Mouse (Mus musculus): ENCODE data around the gene Padi2.

The Padi2 gene

DNA sequence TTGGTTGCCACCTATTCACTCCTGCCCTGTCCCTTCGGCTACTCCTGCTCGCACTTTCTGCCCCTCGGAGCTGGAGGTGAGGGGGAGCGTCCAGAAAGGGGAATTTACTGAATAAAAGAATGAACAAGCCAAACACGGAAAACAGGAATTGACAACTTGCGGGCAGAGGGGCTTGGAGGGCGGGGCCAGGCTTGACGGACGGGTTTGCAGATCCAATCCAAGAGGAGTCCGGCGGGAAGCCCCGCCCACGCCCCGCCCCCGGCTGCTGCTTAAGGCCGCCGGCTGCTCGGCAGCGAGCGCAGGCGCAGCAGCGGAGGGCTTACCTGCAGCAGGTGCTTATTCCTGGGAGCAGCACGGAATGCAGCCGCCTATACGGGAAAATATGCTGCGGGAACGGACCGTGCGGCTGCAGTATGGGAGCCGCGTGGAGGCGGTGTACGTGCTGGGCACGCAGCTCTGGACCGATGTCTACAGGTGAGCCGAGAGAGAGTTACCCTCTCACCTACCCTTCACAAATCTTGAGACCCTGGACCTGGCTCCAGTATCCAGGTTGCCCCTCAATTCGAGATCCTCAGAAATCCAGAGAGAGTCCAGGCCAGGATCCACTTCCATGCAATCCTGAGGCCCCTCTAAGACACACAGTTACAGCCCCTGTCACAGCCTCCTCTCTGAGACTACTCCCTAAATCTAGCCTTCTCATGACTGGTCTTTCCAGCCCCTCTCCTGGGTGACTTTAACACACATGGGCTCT is at the start of gene Padi2:
Padi2 (plus strand) TSS at position 269 of the 751 bp plus-strand sequence.
- peak; percentile 75 for DNase-seq (ENCODE audit: low spot score)

GRCm38 (mm10) chr4:140857041-140857440 is 49.1 kb upstream of the Padi2 start:
- no peak for DNase-seq (ENCODE audit: low spot score)

DNA sequence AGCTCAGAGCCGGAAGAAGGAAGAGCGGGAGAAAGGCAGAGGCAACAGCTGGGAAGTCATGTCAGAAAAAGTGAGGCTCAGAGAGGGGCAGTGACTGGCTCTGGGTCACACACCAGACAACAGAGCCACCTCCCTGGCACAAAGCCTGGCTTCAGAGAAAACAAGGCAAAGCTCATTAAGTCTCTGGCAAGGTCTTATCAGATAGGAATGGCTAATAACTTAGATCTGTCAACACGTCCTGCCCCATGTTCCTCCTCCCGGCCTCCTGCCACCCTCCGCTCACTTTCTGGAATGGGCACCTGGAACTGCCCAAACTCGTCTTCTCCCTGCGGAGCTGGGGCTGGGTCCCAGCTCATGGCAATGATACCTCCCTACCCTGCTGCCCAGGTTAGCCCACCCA is 48.3 kb upstream of the Padi2 start:
- peak; percentile 37 for DNase-seq (ENCODE audit: low spot score)

DNA sequence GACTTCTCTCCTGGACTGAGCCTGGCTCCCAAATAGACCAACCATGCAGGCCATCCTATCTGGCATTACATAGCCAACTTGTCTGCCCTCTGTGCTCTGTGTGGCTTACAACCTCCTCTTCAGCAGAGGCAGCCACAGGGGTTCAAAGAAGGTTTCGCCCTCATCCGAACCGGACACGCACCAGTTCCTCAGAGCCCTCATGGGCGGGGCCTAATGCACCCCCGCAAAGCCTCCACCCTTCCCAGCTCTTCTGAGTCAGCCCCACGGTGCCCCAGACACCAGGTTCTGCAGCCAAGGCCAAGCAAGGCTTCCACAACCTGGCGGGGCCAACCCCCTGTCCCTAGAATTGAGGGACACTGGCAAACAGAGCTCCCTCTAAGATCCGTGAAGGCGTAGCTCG is 46.9 kb upstream of the Padi2 start:
- no peak for DNase-seq (ENCODE audit: low spot score)

GRCm38 (mm10) chr4:140860125-140860766 is 45.9 kb upstream of the Padi2 start:
- DNase-seq (ENCODE audit: low spot score) = no peak

DNA sequence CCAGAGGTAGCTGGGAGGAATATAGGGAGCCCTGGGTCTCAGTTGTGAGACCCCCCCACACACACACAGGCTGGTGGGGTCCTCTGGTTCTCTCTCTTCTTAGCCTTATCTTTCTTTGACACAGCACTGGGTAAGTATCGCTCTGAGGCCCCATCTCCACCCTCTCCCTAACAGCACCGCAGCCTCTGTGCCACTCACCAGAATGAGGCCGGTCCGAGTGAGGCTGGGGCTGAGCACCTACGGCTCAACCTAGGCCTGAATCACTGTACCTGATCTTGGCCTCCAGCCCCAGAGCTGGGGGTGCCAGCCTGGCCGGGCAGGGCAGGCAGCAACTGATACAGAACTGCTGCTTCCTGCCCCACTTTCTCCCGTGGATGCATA is 45.4 kb upstream of the Padi2 start:
- no peak for DNase-seq (ENCODE audit: low spot score)

DNA sequence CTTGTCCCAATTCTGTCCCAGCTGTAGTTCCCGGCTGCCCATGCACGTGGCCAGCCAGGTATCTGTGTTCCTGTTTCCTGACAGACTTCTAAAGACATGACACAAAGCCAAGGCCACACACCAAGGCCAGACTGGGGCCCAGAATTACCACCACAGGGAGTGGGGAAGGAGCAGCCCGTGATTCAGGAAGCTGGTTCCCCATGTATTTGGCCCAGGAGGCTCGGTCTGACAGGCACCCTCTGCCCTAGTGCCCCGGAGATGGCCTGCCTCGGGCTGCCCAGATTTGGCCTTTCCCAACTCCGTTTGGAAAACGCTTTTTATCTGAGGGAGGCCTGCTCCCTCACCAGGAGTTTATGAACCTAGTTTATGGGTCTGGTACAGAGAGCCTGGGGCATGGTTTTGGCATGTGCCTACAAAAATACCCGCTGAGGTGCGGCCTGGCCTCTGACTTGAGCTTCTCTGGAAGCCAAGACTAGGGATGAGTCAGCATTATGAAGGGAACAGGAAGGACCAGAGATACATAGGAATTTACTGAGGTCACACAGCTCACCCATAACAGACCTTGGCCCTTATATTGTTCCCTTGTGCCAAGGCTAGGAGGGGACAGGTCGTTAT is 44.0 kb upstream of the Padi2 start:
- DNase-seq (ENCODE audit: low spot score) = peak; percentile 18

DNA sequence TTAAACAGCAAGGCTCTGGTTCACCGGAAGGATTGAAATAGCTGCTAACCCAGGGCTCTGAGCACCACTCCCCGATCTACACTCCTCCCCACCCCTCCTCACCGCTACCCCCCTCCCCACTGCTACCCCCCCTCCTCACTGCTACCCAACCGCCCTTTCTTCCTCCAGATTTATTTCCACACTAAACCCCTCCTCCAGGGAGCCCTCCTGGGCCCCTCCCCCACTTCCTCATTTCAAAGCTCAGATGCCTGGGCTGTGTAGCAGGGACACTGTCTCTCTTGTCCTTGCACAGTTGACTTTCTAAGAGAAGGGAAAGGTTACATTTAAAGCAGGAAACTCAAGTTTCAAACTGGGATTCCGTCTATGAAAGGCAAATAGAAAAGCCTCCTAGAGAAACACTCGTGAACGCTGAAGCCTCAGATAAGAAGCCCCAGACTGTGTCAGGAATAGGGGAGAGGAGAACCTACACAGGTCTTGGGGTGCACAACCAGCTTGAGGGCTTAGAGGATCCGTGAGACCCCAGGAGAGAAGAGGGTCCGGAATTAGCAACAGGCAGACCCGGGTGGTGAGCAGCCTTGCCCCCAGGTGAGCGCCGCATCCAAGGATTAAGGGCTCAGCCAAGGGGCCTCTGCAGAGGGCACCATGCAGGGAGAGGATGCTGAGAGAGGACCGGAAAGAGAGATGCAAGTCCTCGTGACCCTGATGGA is 37.5 kb upstream of the Padi2 start:
- no peak for DNase-seq (ENCODE audit: low spot score)

DNA sequence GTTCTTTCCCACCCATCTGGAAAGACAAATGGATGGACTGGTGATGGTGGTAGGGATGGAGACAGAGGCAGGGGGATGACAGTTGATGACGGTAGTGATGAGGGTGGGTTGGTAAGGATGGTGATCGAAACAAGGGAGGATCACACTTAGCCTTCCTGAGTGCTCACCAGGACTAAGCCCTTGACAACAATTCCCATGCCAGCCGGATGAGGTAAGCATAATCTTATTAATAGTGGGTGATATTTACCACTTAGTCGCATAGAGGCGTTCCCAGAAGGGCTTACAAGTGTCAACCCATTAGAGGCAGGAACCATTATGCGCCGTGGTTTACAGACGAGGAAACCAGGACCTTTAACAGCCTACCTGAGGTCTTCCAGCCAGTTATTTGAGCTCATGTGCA is 36.2 kb upstream of the Padi2 start:
- no peak for DNase-seq (ENCODE audit: low spot score)

DNA sequence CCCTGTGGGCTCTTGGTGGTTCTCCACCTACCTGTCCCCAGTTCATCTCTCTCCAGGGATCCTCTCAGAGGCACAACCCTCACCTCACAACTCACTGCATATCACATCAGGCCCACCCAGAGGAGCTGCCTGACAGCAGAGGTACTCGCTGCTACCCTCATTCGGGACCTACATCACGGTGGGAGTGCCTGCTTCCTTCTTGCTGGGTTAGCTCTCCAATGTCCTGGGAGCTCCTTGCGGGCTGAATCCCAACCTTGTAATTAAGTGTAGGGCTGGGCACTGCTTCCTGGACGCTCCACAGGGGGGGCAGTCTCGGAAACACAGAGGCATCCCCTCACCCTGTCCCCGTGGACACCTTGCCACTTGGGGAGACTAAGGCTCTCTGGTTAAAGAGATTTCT is 35.3 kb upstream of the Padi2 start:
- DNase-seq (ENCODE audit: low spot score) = no peak

DNA sequence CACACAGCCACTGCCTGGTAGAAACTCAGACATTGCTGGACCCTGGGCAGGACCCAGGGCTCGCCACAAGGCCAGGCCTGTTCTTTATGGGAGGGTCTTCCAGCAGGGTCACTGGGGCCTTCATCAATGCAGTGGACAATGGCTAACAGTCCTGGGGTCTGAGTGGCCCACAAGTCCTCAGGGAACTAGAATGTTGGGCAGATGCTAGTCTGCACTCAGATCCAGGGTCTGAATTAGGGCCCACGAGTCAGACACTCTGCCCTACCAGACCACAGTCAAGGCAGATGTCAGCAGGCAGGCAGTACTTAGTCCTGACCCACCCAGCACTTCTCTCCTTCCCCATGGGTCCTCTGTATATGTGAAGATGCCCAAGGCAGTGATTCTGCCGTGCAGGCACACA is 34.8 kb upstream of the Padi2 start:
- no peak for DNase-seq (ENCODE audit: low spot score)

- no peak for DNase-seq (ENCODE audit: low spot score)
These were observed 34.1 kb upstream of the Padi2 start for GRCm38 (mm10) chr4:140871851-140872685.

DNA sequence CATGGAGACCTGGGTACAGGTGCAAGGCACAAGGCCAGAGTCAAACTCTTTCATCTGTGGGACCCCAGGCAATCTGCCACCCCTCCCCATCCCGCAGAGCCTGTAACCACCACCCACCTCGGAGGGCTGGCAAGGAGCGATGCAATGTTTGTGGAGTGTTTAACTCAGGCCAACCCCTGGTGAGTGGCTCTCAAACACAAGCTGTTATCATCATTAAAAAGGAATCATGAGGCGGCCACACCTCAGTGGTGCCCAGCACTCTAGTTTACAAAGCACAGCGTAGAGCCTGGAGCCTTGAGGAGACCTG is 33.5 kb upstream of the Padi2 start:
- DNase-seq (ENCODE audit: low spot score) = no peak

DNA sequence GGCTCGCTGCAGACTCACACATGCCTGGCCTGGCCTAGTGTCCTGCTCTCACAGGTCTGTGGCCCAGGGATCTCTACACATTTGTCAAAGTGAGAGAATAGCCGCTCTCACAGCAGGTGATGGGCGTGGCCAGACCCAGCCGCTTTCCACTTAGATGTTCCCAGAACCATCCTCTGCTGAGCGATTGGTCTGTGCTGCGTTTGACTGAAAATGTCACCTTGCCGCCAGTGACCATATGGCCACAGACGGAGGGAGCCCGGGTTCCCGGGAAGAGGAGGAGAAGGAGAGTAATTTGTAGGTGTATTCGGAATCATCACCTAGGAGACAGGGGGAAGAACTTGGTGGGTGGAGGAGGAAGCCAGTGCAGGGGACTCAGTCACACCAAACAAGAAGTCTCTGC is 33.1 kb upstream of the Padi2 start:
- no peak for DNase-seq (ENCODE audit: low spot score)

DNA sequence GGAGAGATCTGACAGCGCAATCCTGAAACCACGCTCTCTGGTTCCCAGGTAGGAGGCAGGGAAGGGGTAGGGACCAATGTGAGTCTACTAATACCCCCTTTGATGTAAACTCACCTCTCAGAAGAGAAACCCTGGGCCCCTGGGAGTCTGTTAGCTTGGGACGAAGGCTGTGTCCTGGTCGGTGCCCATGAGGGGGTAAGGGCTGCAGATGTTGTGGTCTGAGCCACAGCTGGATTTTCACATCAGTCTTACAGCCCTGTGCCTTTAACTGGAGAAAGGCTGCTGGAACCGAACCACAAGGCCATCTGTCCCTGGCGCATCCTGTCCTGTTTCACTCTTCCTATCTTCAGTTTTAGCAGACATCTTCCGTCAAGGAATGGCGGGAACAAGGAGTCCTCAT is 30.0 kb upstream of the Padi2 start:
- DNase-seq (ENCODE audit: low spot score) = no peak

GRCm38 (mm10) chr4:140876681-140877080 is 29.5 kb upstream of the Padi2 start:
- no peak for DNase-seq (ENCODE audit: low spot score)

GRCm38 (mm10) chr4:140877441-140877840 is 28.7 kb upstream of the Padi2 start:
- DNase-seq (ENCODE audit: low spot score) = no peak

DNA sequence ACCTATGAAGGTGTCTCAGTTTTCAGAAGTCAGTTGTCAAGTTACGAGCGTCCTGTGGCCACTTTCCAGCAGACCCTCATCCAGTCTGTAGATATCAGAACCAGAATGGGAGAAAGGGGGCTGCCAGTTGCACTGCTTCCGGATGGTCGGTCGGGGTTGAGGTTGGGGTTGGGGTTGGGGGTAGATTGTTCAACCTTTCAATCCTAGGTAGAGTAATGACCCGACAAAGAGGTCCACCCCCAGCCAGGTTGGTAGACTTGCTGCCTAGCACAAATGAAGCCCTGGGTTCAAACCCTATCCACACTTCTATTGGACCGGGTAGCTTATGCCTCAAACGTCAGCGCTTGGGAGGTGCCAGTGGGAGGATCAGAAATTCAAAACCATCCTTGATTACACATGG is 27.5 kb upstream of the Padi2 start:
- DNase-seq (ENCODE audit: low spot score) = no peak

DNA sequence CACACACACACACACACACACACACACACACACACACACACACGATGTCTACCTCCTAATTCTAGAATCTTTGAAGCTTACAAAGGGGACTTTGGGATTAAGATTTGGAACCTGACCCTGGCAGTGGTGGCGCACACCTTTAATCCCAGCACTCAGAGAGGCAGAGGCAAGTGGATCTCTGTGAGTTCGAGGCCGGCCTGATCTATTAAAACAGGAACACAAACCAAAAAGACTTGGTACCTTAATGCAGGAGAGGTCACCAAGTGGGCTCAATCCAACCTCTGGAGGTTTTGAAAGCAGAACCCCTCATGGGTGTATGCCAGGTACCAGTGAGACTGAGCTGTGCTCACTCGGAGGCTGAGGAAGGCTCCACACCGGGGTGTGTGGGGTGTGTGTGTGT is 27.0 kb upstream of the Padi2 start:
- no peak for DNase-seq (ENCODE audit: low spot score)

DNA sequence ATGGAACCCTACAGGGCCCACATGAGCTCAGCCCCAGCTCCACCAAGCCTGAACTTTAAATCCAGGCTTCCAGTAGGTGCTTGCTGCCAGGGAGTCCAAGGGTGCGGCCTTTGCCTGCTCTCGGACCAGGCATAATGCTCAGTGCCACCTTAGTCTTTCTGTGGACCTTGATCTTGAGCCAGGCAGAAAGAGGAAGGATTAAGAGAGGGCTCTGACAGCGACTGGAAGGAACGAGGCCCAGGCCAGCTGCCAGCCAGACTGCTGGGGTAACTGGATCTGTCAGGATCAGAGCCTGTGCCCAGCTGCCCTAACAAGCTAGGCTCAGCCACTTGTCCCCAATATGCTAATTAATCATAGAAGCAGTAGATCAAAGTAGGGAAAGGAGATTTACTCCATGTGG is 26.4 kb upstream of the Padi2 start:
- DNase-seq (ENCODE audit: low spot score) = peak; percentile 8

DNA sequence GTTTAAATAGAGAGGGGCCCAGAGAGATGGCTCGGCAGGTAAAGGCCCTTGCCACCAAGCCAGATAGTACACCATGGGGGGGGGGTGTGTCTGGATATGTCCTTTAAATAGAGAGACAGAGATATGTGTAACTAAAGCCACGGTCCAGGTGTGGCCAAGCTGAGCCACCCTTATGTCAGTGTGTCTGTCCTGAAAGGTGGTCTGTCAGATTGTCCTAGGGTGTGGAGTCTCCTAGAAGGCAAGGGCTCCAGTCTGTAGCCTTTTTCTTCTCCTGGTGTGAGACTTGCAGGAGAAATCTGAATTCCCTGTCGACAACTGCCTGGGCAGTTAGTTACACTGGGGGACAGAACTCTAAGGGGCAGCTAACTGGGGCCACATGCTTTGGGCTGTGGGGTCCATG is 25.9 kb upstream of the Padi2 start:
- no peak for DNase-seq (ENCODE audit: low spot score)

DNA sequence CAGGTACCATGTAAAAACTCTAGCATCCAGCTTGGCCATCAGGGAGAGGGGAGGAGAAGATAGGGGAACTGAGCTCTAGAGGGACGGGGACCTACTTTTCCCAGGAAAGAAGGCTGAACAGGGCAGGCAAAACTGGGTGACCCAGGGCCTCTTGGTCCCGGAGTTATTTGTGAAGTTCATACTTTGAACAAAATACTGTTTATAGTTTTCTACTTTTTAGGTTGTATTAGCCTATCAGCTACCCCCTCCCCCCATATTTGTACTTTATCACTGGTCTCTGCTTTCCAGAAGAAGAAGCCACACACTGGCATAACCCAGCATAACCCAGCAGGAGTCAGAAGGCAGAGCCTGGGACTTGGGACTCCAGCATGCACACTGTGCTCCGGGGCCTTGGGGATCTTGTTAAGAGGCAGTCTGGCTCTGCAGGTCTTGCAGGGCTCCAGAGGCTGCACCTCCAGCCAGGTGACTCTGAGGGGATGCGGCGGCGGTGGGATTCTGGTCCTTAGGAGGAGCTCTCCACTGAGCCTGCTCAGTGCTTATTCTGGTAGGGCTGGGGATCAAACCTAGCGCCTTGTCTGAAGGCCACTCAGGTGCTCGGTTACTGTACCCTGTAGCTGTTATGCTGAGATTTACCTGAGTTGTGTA is 25.0 kb upstream of the Padi2 start:
- DNase-seq (ENCODE audit: low spot score) = no peak
